Mouse (Mus musculus) hindbrain, postnatal 0 days (tissue): Measurements from ENCODE around the gene Fshb. TPM values are rescaled to one million over a fixed set of nuclear protein-coding genes. Genes with fewer than 3 reads are reported as not detected.

Experiments
- ATAC-seq: fragments of 200-750 bp; cut with Nextera tagmentation; 2 replicates; pipeline ENCODE4 v1.8.0; 2017; ENCODE audit warnings: mild to moderate bottlenecking, moderate TSS enrichment, moderate library complexity
- DNase-seq: peaks from one replicate; pipeline ENCODE4 v3.0.0-alpha.2; 2015; ENCODE audit warnings: low spot score
- H3K27ac ChIP-seq: fragments of 300-500 bp; sonication (generic); 2 replicates; pipeline ENCODE4 v1.5.1; 2014; ENCODE audit warnings: mild to moderate bottlenecking
- H3K27me3 ChIP-seq: fragments of 300-500 bp; sonication (generic); 2 replicates; pipeline ENCODE4 v1.6.1; 2014; ENCODE audit warnings: low read length, mixed read lengths; ENCODE audit not compliant: insufficient read depth
- H3K36me3 ChIP-seq: fragments of 300-500 bp; sonication (generic); 2 replicates; pipeline ENCODE4 v1.6.1; 2014; ENCODE audit warnings: low read length, mixed read lengths; ENCODE audit not compliant: insufficient read depth
- H3K4me1 ChIP-seq: fragments of 300-500 bp; sonication (generic); 2 replicates; pipeline ENCODE4 v1.6.1; 2014; ENCODE audit warnings: antibody characterized with exemption, low read length, mixed read lengths; ENCODE audit not compliant: insufficient read depth
- H3K4me2 ChIP-seq: fragments of 300-500 bp; sonication (generic); 2 replicates; pipeline ENCODE4 v1.6.1; 2014; ENCODE audit warnings: low read depth, mild to moderate bottlenecking, low read length, moderate library complexity, mixed read lengths
- H3K4me3 ChIP-seq: fragments of 300-500 bp; sonication (generic); 2 replicates; pipeline ENCODE4 v1.5.1; 2014; ENCODE audit warnings: low read length
- H3K9ac ChIP-seq: fragments of 300-500 bp; sonication (generic); replicated peaks from 2 replicates; pipeline ENCODE4 v1.6.1; 2014; ENCODE audit warnings: mild to moderate bottlenecking, low read length, moderate library complexity, mixed read lengths
- H3K9me3 ChIP-seq: fragments of 300-500 bp; sonication (generic); 2 replicates; pipeline ENCODE4 v1.6.1; 2016; ENCODE audit warnings: low read length, mixed read lengths
- CTCF ChIP-seq: IDR thresholded peaks from 2 replicates; pipeline ENCODE4 v1.5.1; 2016; ENCODE audit warnings: antibody characterized with exemption, control low read depth, low read depth
- WGBS: fragments of 180-500 bp; shearing (Covaris S2); extraction: QIAGEN DNeasy Blood & Tissue Kit; methylation state at CpG from one replicate; pipeline ENCODE4 v1.1.7; 2014; 5-methylcytosine and 5-hydroxymethylcytosine counted together
- polyA plus RNA-seq: library from polyadenylated mRNA; unstranded; fragments of >200 nt; fragmentation: Nextera tagmentation; extraction: Ambion mirVana; gene quantifications from 2 replicates; pipeline ENCODE4 v1.2.1, GENCODE M21; 2015
- total RNA-seq: library from RNA; depleted of rRNA; stranded (reverse); fragments of >200 nt; gene quantifications from 2 replicates; pipeline ENCODE4 v1.2.3, GENCODE M21; 2014; rRNA removed

Fshb gene
- total RNA-seq (not detected in 2 replicates), polyA plus RNA-seq (not detected in 2 replicates)

DNA sequence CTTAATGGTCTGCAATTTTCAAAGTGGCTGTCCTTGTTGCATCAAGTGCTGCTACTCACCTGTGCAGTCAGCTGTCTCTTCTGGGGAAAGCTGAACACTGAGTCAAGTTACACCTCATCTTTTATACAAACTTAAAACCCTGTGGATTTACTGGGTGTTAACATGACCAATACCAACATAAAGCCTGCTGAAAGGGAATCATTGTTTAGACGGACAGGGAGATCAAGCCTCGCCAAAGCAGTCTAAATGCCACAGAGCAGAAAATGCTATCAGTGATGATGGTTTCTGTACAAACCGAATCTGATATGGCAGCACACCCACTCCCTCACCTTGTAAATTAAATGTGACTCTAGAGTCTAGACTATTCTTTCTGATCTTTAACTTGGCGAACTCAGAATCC is at the start of gene Fshb:
TSS of gene Fshb (minus strand) at position 101 of the 400 bp plus-strand sequence.
- H3K4me1 ChIP-seq = no peaks in the 10 kb centered on the region
- WGBS = 86% methylated on average over 4 of the region's 4 CpGs
- H3K9me3 ChIP-seq = no peaks in the 10 kb centered on the region
- H3K4me2 ChIP-seq = no peak within 1 kb of the TSS
- H3K4me3 ChIP-seq = no peak within 1 kb of the TSS
- no peak within 1 kb of the TSS for H3K27ac ChIP-seq
- H3K27me3 ChIP-seq = no peaks in the 10 kb centered on the region
- ATAC-seq (no peak), DNase-seq (no peak)
- H3K36me3 ChIP-seq = no peaks in the 10 kb centered on the region
- no peak within 1 kb of the TSS for H3K9ac ChIP-seq
- TF ChIP-seq CTCF = no peak

GRCm38 (mm10) chr2:107084256-107084655 is 24.8 kb upstream of the Fshb start:
- no peak for TF ChIP-seq CTCF
- Histone ChIP-seq H3K4me1 (no peaks in the 10 kb centered on the region), H3K4me2 (no peak overlapping the region), H3K27ac (no peak overlapping the region), H3K36me3 (no peaks in the 10 kb centered on the region), H3K9me3 (no peaks in the 10 kb centered on the region), H3K4me3 (no peak overlapping the region), H3K9ac (no peak overlapping the region), H3K27me3 (no peaks in the 10 kb centered on the region)
- WGBS = 17% methylated on average over 2 of the region's 2 CpGs
- ATAC-seq = 0 out of 2 replicates have a peak, but pooled peaks have one; percentile 24
- no peak for DNase-seq

- no peak overlapping the region for H3K9ac ChIP-seq
- no peaks in the 10 kb centered on the region for H3K27me3 ChIP-seq
- H3K9me3 ChIP-seq = no peaks in the 10 kb centered on the region
- WGBS = 43% methylated on average over 14 of the region's 14 CpGs
- no peak overlapping the region for H3K4me2 ChIP-seq
- ATAC-seq (peak; percentile 79), DNase-seq (peak; percentile 82)
- no peak overlapping the region for H3K4me3 ChIP-seq
- H3K4me1 ChIP-seq = no peaks in the 10 kb centered on the region
- TF ChIP-seq CTCF = peak; percentile 90
- H3K27ac ChIP-seq = peak overlapping the region; percentile 51
- no peaks in the 10 kb centered on the region for H3K36me3 ChIP-seq
These were observed 23.8 kb upstream of the Fshb start for GRCm38 (mm10) chr2:107083071-107083885.

DNA sequence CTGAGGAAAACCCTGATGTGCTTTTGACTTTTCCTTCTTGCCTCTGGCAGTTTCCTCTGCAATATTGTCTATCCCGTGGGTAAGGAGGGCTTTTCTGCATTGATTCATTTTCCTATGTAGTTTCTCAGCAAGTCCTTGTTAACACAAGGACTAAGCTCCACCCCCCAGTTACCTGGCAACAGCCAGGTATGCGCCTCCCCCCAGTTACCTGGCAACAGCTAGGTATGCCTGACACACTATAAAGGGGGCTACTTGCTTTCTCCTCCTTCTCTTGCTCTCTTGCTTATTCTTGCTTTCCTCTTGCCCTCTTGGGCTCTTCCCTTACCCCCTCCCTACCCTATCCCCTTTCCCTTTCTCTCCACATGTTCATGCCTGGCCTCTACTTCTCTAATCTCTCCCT is 3.8 kb upstream of the Fshb start:
- H3K27me3 ChIP-seq = no peaks in the 10 kb centered on the region
- DNase-seq (no peak), ATAC-seq (0 out of 2 replicates have a peak, but pooled peaks have one; percentile 32)
- no peaks in the 10 kb centered on the region for H3K9me3 ChIP-seq
- 48% methylated on average over 2 of the region's 2 CpGs for WGBS
- no peak overlapping the region for H3K4me2 ChIP-seq
- H3K9ac ChIP-seq = no peak overlapping the region
- H3K36me3 ChIP-seq = no peaks in the 10 kb centered on the region
- no peaks in the 10 kb centered on the region for H3K4me1 ChIP-seq
- H3K4me3 ChIP-seq = no peak overlapping the region
- TF ChIP-seq CTCF = no peak
- H3K27ac ChIP-seq = no peak overlapping the region

GRCm38 (mm10) chr2:107045955-107046354 is 13.5 kb downstream of the Fshb start:
- H3K4me2 ChIP-seq = no peak overlapping the region
- no peak for DNase-seq

DNA sequence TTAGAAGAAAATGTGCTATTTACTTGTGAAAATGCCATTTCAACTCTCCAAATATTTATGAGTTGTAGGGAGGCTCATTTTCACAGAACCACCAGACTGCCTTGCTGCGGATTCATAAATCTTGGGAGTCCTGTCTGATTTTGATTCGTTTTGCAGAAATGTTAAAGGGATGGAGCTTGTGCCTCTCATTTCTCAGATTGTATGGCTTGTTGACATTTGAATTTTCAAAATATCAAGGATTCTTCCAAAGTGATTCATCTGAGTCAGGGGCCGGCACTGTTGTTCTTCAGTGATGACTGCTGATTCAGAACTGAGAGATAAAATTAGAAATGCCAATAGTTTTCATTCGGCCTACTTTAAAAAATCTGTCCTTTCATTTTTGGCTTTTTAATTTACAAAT is 18.6 kb downstream of the Fshb start:
- ATAC-seq (no peak), DNase-seq (no peak)
- TF ChIP-seq CTCF = no peak
- Histone ChIP-seq H3K27me3 (no peaks in the 10 kb centered on the region), H3K27ac (no peak overlapping the region), H3K4me2 (no peak overlapping the region), H3K4me1 (no peaks in the 10 kb centered on the region), H3K9me3 (no peaks in the 10 kb centered on the region), H3K36me3 (no peaks in the 10 kb centered on the region), H3K9ac (no peak overlapping the region), H3K4me3 (no peak overlapping the region)
- WGBS = 81% methylated on average over 4 of the region's 4 CpGs

More at GRCm38 (mm10) chr2:107045955-107046354, 13.5 kb downstream of the Fshb start:
- no peak overlapping the region for H3K4me3 ChIP-seq
- no peak for ATAC-seq
- no peak for TF ChIP-seq CTCF
- no peaks in the 10 kb centered on the region for H3K36me3 ChIP-seq
- no peaks in the 10 kb centered on the region for H3K4me1 ChIP-seq
- no peaks in the 10 kb centered on the region for H3K9me3 ChIP-seq
- H3K9ac ChIP-seq = no peak overlapping the region
- H3K27ac ChIP-seq = no peak overlapping the region
- no peaks in the 10 kb centered on the region for H3K27me3 ChIP-seq

GRCm38 (mm10) chr2:107035980-107036379 is 23.5 kb downstream of the Fshb start:
- H3K27me3 ChIP-seq = no peaks in the 10 kb centered on the region
- H3K9me3 ChIP-seq = no peaks in the 10 kb centered on the region
- DNase-seq (no peak), ATAC-seq (no peak)
- H3K9ac ChIP-seq = no peak overlapping the region
- H3K36me3 ChIP-seq = no peaks in the 10 kb centered on the region
- H3K27ac ChIP-seq = no peak overlapping the region
- no peaks in the 10 kb centered on the region for H3K4me1 ChIP-seq
- no peak overlapping the region for H3K4me2 ChIP-seq
- TF ChIP-seq CTCF = no peak
- WGBS = 89% methylated on average over 2 of the region's 2 CpGs
- H3K4me3 ChIP-seq = no peak overlapping the region
